Mouse (Mus musculus) brown adipose tissue, adult 24 weeks (tissue): ENCODE measurements around the gene Hfe2. TPM values are rescaled to one million over a fixed set of nuclear protein-coding genes. Genes with fewer than 3 reads are reported as not detected.

Experiments used
- H3K27ac ChIP-seq: fragments of 200-500 bp; replicated peaks from 2 replicates; pipeline ENCODE4 v1.5.1; 2012; ENCODE audit warnings: low read depth, mild to moderate bottlenecking, low read length
- H3K4me1 ChIP-seq: fragments of 200-500 bp; 2 replicates; pipeline ENCODE4 v1.6.1; 2012; ENCODE audit warnings: low read length, mixed read lengths; ENCODE audit not compliant: control insufficient read depth, insufficient read depth, insufficient read length
- H3K4me3 ChIP-seq: fragments of 200-500 bp; 2 replicates; pipeline ENCODE4 v1.5.1; 2012; ENCODE audit warnings: low read depth, mild to moderate bottlenecking, low read length, moderate library complexity; ENCODE audit not compliant: insufficient read depth
- polyA plus RNA-seq: library from polyadenylated mRNA; stranded (reverse); fragments of >200 nt; gene quantifications from 2 replicates; pipeline ENCODE4 v1.2.4, GENCODE M21; 2012; ENCODE audit not compliant: missing spikeins, insufficient read depth, insufficient read length

Gene Hfe2
- polyA plus RNA-seq, 1 experiment = 5.4 TPM

DNA sequence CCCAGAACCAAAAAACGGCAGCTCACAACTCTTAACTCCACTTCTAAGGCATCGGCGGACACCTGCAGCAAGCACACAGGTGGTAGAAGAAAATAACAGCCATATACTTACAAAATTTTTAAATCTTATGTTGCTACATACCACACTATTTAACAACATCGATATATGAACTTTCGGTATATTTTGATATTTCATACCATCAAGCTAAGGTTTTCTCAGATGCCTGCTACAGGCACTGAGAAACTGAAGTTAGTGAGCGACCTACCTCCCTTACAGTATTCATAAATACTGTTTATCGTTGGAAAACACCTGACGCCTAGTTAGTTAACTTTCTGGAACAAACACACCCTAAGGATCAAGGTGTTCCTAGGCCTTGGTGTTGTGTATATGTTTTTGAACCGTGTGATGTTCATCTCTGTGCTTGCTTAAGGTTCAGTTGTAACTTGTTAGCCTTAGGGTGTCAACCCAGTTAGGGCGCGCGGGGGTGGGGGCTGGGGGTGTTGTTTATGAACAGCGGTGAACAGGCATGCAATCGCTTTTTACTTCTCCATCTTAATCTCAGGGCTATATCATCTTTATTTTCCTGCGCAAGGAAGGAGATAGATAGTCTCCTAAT, 31.1 kb downstream of the Hfe2 start:
- peak overlapping the region; percentile 48 for H3K4me3 ChIP-seq
- peak overlapping the region; percentile 93 for H3K27ac ChIP-seq
- H3K4me1 ChIP-seq = peaks cover 23% of the 10 kb centered on the region

DNA sequence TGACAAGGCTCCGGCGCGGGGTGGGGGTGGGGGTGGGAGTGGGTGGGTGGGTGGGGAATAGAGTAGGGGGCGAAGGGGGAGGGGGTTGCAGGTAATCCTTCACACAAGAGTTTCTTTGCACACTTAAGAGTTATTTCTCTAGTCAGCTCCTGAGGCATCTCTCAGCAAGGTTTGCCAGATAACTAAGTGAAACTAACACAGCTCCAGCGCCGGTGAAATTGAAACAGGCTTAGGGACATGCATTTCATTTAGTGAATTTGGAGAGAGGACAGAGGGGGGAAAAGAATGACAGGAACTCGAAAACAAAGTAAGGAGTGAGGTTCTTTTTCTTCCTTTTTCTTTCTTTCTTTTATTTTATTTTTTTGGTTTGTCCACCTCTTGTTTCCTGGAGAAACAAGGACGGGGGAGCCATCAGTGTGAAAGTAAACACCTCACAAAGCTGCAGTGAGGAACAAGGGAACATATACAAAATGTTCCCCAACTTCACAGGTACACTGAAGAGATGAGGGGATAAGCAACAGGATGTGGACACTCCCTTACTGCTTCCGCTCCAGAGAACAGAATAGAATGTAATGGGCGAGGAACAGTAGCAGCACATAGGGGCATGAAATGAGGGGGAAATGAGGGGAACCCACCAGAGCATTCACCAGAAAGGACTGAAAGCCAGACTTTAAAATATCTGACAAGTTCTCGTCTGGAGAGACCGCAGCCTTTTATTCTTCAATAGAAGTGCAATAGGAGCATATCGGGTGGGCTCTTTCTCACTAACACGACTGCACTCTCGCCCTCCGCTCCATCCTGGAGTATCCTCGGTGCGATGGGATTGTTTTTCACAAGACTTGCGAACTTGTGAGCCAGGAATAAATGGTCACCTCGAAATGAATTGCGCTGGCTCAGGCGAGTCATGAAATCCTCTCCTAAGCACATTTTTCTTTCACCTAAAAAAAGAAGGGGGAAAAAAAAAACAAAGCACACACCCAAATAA, 32.0 kb downstream of the Hfe2 start:
- H3K27ac ChIP-seq = peak overlapping the region; percentile 100
- peak overlapping the region; percentile 68 for H3K4me3 ChIP-seq
- H3K4me1 ChIP-seq = peaks cover 18% of the 10 kb centered on the region

DNA sequence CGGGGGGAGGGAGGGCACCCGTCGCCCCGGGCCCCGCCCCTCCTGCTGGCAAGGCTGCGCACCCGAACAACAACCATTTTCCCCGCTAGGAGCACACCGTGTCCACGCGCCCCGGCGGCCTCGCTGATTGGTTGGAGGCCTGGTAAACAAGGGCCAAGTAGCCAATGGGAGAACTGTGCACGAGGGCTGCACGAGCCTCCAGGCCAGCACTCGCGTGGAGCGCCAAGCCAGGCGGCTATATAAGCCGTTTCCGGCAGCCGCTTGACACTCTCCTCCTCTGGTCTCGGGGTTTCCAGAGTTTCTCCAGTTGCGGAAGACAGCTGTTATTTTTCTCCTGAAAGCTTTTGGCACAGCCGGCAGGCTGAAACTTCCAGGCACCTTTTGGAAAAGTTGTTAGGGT, 32.7 kb downstream of the Hfe2 start, which contains the start of gene Txnip:
Gene Txnip, plus strand, starts transcription at position 264 of the 400 bp plus-strand sequence.
- Histone ChIP-seq H3K27ac (peak within 1 kb of the TSS; percentile 100), H3K4me1 (peaks cover 16% of the 10 kb centered on the region), H3K4me3 (peak within 1 kb of the TSS; percentile 69)

DNA sequence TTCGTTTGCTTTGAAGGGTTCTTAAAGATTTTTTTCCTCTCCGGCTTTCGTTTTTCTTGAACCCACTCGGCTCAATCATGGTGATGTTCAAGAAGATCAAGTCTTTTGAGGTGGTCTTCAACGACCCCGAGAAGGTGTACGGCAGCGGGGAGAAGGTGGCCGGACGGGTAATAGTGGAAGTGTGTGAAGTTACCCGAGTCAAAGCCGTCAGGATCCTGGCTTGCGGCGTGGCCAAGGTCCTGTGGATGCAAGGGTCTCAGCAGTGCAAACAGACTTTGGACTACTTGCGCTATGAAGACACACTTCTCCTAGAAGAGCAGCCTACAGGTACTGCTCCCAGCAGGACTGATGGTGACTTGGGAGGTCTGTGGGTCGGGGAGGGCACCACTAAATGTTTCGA, 33.2 kb downstream of the Hfe2 start:
- Histone ChIP-seq H3K4me1 (peaks cover 15% of the 10 kb centered on the region), H3K27ac (peak overlapping the region; percentile 99), H3K4me3 (peak overlapping the region; percentile 69)

DNA sequence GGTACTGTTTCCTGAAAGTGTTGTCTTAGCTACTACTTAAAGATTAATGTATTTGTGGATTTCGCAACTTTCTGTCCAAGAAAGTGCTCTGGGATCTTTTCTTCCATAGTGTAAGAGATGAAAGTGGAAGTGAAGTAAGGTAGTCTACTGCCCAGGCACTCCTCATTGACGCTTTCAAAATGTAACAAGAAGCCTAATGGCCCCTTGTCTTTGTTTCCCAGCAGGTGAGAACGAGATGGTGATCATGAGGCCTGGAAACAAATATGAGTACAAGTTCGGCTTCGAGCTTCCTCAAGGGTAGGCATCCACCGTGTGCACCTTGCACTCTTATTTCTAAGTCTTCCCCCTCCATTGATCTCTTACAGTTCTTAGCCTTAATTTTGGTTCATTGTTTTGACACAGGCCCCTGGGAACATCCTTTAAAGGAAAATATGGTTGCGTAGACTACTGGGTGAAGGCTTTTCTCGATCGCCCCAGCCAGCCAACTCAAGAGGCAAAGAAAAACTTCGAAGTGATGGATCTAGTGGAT, 33.8 kb downstream of the Hfe2 start:
- Histone ChIP-seq H3K27ac (peak overlapping the region; percentile 99), H3K4me1 (peaks cover 16% of the 10 kb centered on the region), H3K4me3 (peak overlapping the region; percentile 69)

DNA sequence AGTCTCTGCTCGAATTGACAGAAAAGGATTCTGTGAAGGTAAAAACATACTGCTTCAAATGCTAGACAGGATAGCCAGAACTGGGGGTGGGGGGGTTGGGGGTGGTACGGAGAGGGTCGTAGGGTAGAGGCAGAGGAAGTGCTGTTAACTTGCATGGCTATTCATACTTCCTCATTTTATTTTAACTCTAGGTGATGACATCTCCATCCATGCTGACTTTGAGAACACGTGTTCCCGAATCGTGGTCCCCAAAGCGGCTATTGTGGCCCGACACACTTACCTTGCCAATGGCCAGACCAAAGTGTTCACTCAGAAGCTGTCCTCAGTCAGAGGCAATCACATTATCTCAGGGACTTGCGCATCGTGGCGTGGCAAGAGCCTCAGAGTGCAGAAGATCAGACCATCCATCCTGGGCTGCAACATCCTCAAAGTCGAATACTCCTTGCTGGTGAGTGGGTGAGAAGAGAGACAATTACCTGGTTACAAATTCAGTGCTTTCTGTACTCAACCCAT, 34.5 kb downstream of the Hfe2 start:
- peaks cover 15% of the 10 kb centered on the region for H3K4me1 ChIP-seq
- H3K4me3 ChIP-seq = peak overlapping the region; percentile 69
- H3K27ac ChIP-seq = peak overlapping the region; percentile 99

DNA sequence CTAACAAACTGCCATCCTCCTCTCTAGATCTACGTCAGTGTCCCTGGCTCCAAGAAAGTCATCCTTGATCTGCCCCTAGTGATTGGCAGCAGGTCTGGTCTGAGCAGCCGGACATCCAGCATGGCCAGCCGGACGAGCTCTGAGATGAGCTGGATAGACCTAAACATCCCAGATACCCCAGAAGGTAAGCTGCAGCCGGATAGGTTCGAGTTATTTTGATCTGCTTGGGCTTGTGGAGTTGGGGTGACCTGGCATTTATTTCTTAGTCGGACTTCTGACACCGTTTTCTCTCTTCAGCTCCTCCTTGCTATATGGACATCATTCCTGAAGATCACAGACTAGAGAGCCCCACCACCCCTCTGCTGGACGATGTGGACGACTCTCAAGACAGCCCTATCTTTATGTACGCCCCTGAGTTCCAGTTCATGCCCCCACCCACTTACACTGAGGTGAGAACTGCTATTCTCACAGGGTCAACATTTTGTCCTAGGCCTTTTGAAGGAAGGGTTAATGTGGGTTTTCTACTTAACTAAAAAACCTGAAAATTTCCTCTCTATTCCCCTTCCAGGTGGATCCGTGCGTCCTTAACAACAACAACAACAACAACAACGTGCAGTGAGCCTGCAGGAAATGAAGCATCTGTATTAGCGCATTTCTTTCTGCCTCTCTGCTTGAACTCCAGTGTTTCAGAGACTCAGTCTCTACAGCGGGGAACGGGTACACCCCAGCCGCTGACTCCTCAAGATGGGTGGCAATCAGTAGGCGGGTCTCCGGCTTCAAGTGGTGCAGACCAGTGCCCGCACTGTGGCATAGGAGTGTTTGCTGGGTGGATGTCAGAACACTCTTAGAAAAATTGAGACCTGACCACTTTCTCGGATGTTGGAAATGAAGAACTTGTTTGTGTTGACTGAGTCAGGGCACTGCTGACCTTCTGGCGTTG, 35.2 kb downstream of the Hfe2 start:
- H3K4me1 ChIP-seq = peaks cover 17% of the 10 kb centered on the region
- peak overlapping the region; percentile 99 for H3K27ac ChIP-seq
- H3K4me3 ChIP-seq = peak overlapping the region; percentile 69

DNA sequence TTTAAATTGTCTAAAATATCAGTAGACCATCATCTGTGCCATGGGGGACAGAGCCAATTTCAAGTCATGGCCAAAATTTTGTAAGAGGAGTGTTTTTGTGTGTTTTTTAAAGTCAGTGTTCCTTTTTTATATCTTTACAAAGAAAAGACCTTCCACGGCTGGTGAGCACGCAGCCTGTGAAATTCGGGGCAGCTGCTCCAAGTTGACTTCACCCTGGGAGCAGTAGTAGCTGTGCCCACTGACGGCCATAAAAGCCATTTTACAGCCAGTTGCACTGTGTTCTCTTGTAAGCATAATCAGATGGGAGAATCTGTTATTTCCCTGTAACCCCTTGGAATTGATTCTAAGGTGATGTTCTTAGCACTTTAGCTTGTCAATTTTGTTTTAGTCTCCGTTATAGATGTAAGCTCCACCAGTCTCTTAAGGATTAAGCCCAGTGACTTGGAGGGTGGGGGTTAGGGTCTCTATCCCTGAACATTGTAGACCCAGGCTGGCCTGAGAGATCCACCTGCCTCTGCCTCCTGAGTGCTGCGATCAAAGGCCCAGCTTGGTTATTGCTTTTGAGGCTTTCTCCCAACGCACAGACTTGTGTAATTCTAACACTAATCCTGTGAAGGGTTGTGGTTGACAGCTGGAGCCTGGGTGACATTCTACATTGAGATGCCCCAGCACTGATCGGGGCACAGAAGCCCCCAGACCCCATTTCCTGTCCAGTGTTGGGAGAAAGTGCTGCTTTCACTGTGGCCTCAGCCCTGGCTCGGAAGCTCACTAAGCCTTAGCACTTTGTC, 36.1 kb downstream of the Hfe2 start:
- H3K4me1 ChIP-seq = peaks cover 19% of the 10 kb centered on the region; the same call in 1 of the 2 replicates
- peak overlapping the region; percentile 99 for H3K27ac ChIP-seq
- peak overlapping the region; percentile 69 for H3K4me3 ChIP-seq

DNA sequence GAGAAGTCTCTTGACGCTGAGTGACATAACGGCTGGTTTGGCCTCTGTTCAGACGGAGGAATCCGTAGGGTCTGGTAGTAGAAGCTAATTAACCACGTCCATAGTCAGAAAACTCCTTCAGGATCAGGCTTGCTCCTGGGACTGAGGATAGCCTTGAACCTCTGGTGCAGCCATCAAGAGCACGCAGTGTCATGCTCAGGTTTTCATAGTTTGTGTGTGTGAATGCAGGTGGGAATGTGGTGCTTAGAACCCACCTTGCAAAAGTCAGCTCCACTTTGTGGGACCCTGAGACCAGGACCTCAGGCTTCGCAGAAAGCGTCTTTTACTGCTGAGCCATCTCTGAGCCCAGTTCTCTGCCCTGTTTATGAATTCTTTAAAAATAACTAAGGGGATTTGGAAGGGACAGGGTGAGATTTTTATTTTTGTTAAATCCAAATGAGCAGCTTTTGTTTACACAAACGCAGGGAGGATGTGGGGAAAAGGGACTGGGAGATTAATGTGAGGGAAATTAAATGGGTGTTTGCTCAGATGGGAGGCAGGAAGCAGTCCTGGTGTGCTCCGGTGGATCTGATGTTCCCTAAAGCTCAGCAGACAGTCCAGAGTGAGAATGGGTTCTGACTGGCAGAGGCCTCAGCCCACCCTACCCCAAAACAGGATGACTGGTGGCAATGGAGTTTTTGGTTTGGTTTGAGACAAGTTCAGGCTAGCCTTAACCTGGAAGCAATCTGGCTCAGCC, 37.1 kb downstream of the Hfe2 start:
- Histone ChIP-seq H3K27ac (peak overlapping the region; percentile 99), H3K4me3 (peak overlapping the region; percentile 69), H3K4me1 (peaks cover 27% of the 10 kb centered on the region; the same call in 1 of the 2 replicates)

DNA sequence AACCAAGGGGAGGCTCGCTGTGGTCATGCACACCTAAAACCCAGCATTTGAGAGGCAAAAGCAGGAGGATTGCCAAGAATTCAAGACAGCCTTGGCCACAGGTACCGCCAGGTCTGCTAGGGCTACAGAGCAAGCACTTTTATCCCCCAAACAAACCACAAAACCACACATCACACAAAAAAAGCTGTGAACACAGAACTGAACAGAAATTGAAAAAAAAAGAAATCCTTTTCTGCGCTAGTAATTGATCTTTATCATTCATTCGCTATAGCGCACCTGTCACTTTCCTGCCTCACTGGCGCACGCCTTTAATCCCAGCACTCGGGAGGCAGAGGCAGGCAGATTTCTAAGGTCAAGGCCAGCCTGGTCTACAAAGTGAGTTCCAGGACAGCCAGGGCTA, 38.3 kb downstream of the Hfe2 start:
- Histone ChIP-seq H3K4me3 (peak overlapping the region; percentile 37), H3K27ac (peak overlapping the region; percentile 99)

DNA sequence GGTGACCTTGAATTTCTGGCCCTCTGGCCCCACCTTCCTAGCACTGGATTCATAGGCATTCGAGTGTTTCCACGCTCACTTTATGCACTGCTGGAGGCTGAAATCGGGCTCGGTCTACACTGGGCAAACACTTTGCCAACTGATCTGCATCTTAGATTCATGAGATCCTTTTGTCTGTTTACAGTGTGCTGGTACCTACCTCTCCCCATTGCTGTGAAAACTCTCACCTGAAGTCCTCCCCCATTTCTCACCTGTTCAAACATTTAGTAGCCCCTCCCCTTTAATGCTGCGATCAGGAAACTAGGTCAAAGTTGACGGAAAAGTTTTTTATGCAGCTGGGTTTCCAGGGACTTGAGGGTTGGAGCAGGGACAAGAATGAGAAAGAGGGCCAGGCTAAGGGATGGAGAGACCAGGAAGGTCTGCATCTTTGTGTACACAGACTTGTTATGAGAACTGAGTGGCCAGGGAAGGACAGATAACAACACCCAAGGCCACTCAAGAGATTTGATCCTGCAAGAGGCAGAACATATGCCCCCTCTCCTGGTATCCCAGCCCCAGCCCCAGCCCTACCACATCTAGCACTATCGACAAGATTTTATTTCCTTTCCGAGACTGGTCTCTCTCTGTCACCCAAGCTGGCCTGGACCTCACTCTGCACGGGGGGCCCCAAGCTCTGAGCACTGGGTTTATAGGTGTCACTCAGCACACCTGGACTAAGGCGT, 39.1 kb downstream of the Hfe2 start:
- H3K4me3 ChIP-seq = peak overlapping the region; percentile 17; the same call in 1 of the 2 replicates
- peak overlapping the region; percentile 99 for H3K27ac ChIP-seq
- H3K4me1 ChIP-seq = peaks cover 34% of the 10 kb centered on the region; the same call in 1 of the 2 replicates

More for the DNA sequence above, 38.3 kb downstream of the Hfe2 start:
- H3K4me1 ChIP-seq = peaks cover 34% of the 10 kb centered on the region; the same call in 1 of the 2 replicates

DNA sequence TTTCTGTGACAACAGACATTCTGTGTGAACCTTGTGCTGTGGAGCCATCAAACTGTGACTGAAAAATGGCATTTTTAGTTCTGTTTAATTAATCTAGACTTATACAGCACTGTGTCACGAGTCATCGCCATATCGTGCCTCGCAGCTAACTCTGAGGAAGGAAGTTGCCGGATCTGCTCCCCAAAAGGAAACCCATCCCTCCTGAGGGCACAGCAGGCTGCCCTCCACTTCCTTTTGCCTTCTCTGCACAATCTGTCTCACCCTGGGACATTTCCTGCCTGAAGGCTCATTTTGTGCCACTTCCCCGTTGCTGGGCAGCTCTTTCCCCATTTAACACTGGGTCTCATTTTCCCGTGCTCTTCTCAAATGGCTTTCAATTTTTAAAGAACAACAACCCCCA, 39.7 kb downstream of the Hfe2 start:
- Histone ChIP-seq H3K27ac (peak overlapping the region; percentile 99), H3K4me1 (peaks cover 40% of the 10 kb centered on the region), H3K4me3 (peak overlapping the region; percentile 15; the same call in 1 of the 2 replicates)
